Mouse (Mus musculus) lung, postnatal 0 days (tissue): ENCODE results near the gene Esrp2. TPM values are rescaled to one million over a fixed set of nuclear protein-coding genes. Genes with fewer than 3 reads are reported as not detected.

Source experiments
- ATAC-seq: fragments of 200-750 bp; cut with Nextera tagmentation; 2 replicates; pipeline ENCODE4 v1.8.0; 2017; ENCODE audit warnings: moderate library complexity
- DNase-seq: peaks from one replicate; pipeline ENCODE4 v3.0.0-alpha.2; 2016; ENCODE audit warnings: low spot score
- H3K27ac ChIP-seq: fragments of 300-500 bp; sonication (generic); 2 replicates; pipeline ENCODE4 v1.5.1; 2014; ENCODE audit warnings: antibody characterized with exemption, mild to moderate bottlenecking, low read length, mixed read lengths
- H3K27me3 ChIP-seq: fragments of 300-500 bp; sonication (generic); replicated peaks from 2 replicates; pipeline ENCODE4 v1.6.1; 2014; ENCODE audit warnings: low read length, mixed read lengths; ENCODE audit not compliant: insufficient read depth
- H3K36me3 ChIP-seq: fragments of 300-500 bp; sonication (generic); 2 replicates; pipeline ENCODE4 v1.6.1; 2014; ENCODE audit warnings: low read length, mixed read lengths; ENCODE audit not compliant: insufficient read depth
- H3K4me1 ChIP-seq: fragments of 300-500 bp; sonication (generic); 2 replicates; pipeline ENCODE4 v1.6.1; 2014; ENCODE audit warnings: antibody characterized with exemption, low read depth, low read length, mixed read lengths; ENCODE audit not compliant: insufficient read depth
- H3K4me2 ChIP-seq: fragments of 300-500 bp; sonication (generic); replicated peaks from 2 replicates; pipeline ENCODE4 v1.6.1; 2014; ENCODE audit warnings: low read depth, mild to moderate bottlenecking, low read length, moderate library complexity, mixed read lengths
- H3K4me3 ChIP-seq: fragments of 300-500 bp; sonication (generic); 2 replicates; pipeline ENCODE4 v1.5.1; 2014; ENCODE audit warnings: low read depth, low read length
- H3K9ac ChIP-seq: fragments of 300-500 bp; sonication (generic); replicated peaks from 2 replicates; pipeline ENCODE4 v1.6.1; 2014; ENCODE audit warnings: low read depth, mild to moderate bottlenecking
- H3K9me3 ChIP-seq: fragments of 300-500 bp; sonication (generic); 2 replicates; pipeline ENCODE4 v1.6.1; 2016; ENCODE audit warnings: low read length, mixed read lengths
- CTCF ChIP-seq: IDR thresholded peaks from 2 replicates; pipeline ENCODE4 v1.5.1; 2016; ENCODE audit warnings: antibody characterized with exemption, mild to moderate bottlenecking
- EP300 ChIP-seq: IDR thresholded peaks from 2 replicates; pipeline ENCODE4 v1.6.1; 2016; ENCODE audit warnings: antibody characterized with exemption, mild to moderate bottlenecking, control low read depth
- WGBS: fragments of 180-500 bp; shearing (Covaris S2); extraction: QIAGEN DNeasy Blood & Tissue Kit; methylation state at CpG from one replicate; pipeline ENCODE4 v1.1.7; 2014; 5-methylcytosine and 5-hydroxymethylcytosine counted together
- polyA plus RNA-seq: library from polyadenylated mRNA; unstranded; fragments of >200 nt; fragmentation: Nextera tagmentation; extraction: Ambion mirVana; gene quantifications from 2 replicates; pipeline ENCODE4 v1.2.1, GENCODE M21; 2015

Esrp2 gene
- polyA plus RNA-seq, 1 experiment from 2014 or later, result 38.4 TPM

DNA sequence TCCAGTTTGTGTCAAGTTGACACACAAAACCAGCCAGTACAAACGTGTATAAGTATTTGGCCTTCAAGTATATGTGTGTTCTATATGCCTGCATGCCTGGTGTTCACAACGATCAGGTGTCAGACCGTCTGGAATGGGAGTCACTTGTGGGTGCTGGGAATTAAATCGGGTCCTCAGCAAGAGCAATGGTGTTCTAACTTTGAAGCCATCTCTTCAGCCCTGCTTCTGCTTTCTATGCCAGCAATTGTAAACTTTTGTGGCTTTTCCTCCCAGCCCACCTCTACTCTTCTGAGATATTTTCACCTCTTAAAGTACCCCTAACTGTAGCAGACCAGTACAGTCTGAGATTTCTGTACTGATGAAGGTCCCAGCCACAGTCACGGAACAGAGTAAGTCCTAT lies 3.4 kb upstream of the Esrp2 start:
- Histone ChIP-seq H3K4me1 (peaks cover 3% of the 10 kb centered on the region; the same call in 1 of the 2 replicates), H3K4me2 (no peak overlapping the region), H3K27me3 (peaks cover 8% of the 10 kb centered on the region), H3K27ac (peak overlapping the region; percentile 16; the same call in 1 of the 2 replicates), H3K4me3 (no peak overlapping the region), H3K36me3 (no peaks in the 10 kb centered on the region), H3K9me3 (no peaks in the 10 kb centered on the region), H3K9ac (no peak overlapping the region)
- DNase-seq, result no peak
- ATAC-seq, result no peak
- no peak for TF ChIP-seq EP300
- TF ChIP-seq CTCF, result no peak
- 55% methylated on average over 5 of the region's 5 CpGs for WGBS

DNA sequence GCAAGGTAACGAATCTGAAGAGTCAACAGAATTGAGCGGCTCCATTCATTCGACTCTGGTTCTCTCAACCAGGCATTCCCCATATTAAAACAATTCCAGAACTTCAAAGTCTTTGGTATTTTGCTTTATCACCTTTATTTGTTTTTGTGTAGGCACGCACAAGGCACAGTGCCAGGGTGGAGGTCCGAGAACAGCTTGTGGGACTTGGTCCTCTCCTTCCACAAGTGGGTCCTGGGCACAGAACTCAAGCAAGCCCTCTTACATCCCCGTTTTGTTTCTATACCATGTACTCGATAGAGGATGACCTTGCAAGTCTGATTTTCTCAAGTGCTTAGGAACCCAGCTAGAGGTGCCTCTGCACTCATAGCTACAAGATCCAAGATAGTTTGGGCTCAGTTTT lies 1.8 kb upstream of the Esrp2 start:
- ATAC-seq (no peak), DNase-seq (peak; percentile 57)
- Histone ChIP-seq H3K4me1 (peaks cover 3% of the 10 kb centered on the region; the same call in 1 of the 2 replicates), H3K4me2 (peak overlapping the region; percentile 73), H3K27me3 (peaks cover 8% of the 10 kb centered on the region), H3K36me3 (no peaks in the 10 kb centered on the region), H3K27ac (peak overlapping the region; percentile 81), H3K9ac (peak overlapping the region; percentile 10; the same call in 1 of the 2 replicates), H3K4me3 (peak overlapping the region; percentile 67), H3K9me3 (no peaks in the 10 kb centered on the region)
- TF ChIP-seq CTCF, result no peak
- TF ChIP-seq EP300, result no peak
- 13% methylated on average over 7 of the region's 7 CpGs for WGBS

DNA sequence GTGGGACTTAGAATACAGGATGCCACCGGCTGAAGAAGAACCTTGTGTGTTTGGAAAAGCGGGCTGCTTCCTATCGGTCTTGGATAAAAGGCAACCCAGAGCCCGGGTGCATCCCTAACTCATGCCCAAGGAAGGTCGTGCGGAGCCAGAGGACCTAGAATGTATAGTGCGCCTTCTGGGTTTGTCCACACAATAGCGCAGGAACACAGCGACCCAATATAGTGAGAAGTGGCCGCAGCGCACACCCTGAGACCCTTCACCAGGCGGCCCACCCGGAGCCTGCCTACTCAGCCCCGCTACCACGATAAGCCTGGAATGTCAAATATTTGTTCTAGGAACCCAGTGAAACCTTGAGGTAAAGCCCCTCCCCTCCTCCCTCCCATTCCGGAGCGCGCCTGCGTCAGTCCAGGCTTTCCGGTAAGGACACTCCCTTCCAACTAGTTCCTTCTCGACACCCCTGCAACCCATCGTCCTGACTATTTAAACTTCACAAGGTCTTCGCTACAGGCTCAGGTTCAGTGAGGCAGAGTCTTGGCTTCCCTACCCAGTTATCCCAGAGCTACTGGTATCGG lies 1.2 kb upstream of the Esrp2 start:
- peak overlapping the region; percentile 67 for H3K4me3 ChIP-seq
- peaks cover 8% of the 10 kb centered on the region for H3K27me3 ChIP-seq
- DNase-seq (peak; percentile 96), ATAC-seq (peak; percentile 37)
- under 1% methylated on average over 24 of the region's 24 CpGs for WGBS
- TF ChIP-seq CTCF (no peak), EP300 (peak; percentile 95)
- no peaks in the 10 kb centered on the region for H3K36me3 ChIP-seq
- peak overlapping the region; percentile 62 for H3K9ac ChIP-seq
- H3K4me2 ChIP-seq, result peak overlapping the region; percentile 73
- H3K4me1 ChIP-seq, result peaks cover 3% of the 10 kb centered on the region; the same call in 1 of the 2 replicates
- peak overlapping the region; percentile 95 for H3K27ac ChIP-seq
- H3K9me3 ChIP-seq, result no peaks in the 10 kb centered on the region

DNA sequence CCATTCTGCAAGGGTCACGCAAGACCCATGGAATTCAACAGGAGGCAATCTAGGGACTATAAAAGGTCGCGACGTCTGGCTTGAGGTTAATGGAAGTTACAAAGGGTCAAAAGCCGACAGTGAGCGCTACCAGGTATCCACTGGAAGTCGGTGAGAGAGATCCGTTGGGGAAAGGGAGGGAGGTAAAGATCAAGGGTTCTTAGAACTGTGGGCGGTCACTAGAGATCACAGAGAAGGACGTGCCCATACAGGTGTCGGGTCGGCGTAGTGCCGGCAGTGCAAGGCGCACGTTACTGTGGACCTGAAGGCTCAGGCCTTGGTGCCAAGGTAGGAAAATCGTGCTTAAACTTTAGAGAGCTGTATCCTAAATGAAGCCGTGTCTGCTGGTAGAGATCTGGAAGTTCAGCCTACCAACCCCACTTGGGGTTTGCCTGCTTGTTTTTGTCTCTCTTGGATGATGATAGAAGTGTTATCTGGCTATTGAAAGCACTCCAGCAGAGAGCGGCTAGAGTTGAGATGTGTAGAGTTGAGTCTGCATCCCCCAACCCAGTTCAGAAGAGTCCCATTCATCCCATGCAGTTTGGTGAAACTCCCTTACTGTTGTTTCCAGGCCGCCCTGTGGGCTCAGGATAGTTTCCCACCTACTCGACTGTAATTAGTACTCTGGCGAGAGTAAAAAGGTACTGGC lies 588 bp upstream of the Esrp2 start:
- peak overlapping the region; percentile 73 for H3K4me2 ChIP-seq
- peaks cover 3% of the 10 kb centered on the region; the same call in 1 of the 2 replicates for H3K4me1 ChIP-seq
- 0 out of 2 replicates have a peak, but pooled peaks have one; percentile 5 for ATAC-seq
- peak overlapping the region; percentile 95 for H3K27ac ChIP-seq
- DNase-seq, result peak; percentile 79
- H3K9me3 ChIP-seq, result no peaks in the 10 kb centered on the region
- WGBS, result 6% methylated on average over 22 of the region's 22 CpGs
- 0 out of 2 replicates have a peak, but pooled peaks have one; percentile 39 for TF ChIP-seq EP300
- TF ChIP-seq CTCF, result no peak
- H3K9ac ChIP-seq, result peak overlapping the region; percentile 62
- H3K4me3 ChIP-seq, result peak overlapping the region; percentile 67
- H3K36me3 ChIP-seq, result peaks cover 6% of the 10 kb centered on the region; the same call in 1 of the 2 replicates
- H3K27me3 ChIP-seq, result peaks cover 8% of the 10 kb centered on the region

DNA sequence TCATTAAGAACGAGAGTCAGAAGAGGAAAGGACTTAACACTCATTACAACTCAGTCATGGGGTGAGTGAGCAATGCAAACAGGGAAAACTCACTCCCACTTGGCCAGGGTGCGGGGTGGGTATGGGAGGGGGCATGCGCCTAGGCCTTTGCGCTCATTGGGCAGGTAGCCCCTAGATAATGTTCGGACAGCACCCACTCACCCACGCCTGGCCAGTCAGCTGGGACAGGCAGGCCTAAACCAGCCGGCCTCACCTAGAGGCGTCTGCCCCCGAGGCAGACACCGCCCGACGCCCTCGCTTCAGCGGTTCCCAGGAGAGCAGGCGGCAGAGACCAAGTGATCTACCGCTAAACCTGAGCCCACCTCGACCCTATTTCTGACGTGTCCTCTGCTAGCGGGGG lies 1.1 kb downstream of the Esrp2 start:
- 3% methylated on average over 18 of the region's 19 CpGs for WGBS
- Histone ChIP-seq H3K27ac (peak overlapping the region; percentile 95), H3K4me1 (peaks cover 3% of the 10 kb centered on the region; the same call in 1 of the 2 replicates), H3K4me2 (peak overlapping the region; percentile 73), H3K9me3 (no peaks in the 10 kb centered on the region), H3K9ac (peak overlapping the region; percentile 80), H3K27me3 (peaks cover 8% of the 10 kb centered on the region), H3K4me3 (peak overlapping the region; percentile 67), H3K36me3 (peaks cover 14% of the 10 kb centered on the region; the same call in 1 of the 2 replicates)
- TF ChIP-seq CTCF (no peak), EP300 (no peak)
- DNase-seq (peak; percentile 76), ATAC-seq (peak; percentile 34)
